Mouse (Mus musculus) stomach, postnatal 0 days (tissue): Measurements from ENCODE around the gene Olfr1143.

Experiments used
- CTCF ChIP-seq: IDR thresholded peaks from 2 replicates; pipeline ENCODE4 v1.5.1; 2016; ENCODE audit warnings: antibody characterized with exemption, low read depth, mild to moderate bottlenecking, moderate library complexity
- EP300 ChIP-seq: optimal IDR thresholded peaks from 2 replicates; pipeline ENCODE3; 2016; ENCODE audit warnings: antibody characterized with exemption

DNA sequence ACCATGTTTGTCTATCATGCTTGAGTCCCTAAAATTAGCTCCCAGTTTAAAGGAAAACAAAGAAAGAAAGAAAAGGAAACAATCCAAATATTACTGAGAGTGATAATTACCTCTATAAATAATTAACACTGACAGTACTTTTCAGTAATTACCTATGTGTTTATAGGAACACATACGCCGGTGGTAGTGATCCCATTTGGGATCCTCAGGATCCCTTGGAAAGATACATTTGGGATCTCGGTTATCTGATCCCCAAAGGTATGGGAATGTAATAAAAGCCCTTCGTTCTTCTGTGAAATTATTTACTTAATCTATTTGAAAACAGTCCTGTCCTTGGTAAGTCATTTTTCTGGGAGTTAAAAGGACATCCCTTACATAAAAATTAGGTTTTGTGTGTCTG, 21.2 kb upstream of the Olfr1143 start, which contains the start of gene Olfr152:
- TF ChIP-seq EP300 (no peak), CTCF (no peak)
